Mouse (Mus musculus): ENCODE results near the gene Fbxl13. TPM values are rescaled to one million over a fixed set of nuclear protein-coding genes. Genes with fewer than 3 reads are reported as not detected.
"Not testable (repeated sequence)": the region's sequence is repeated elsewhere in the genome, so short reads cannot be mapped to it uniquely, and the experiment has no call there.

Gene Fbxl13
- polyA plus RNA-seq, 1 experiment from 2014 or later: 0.35 TPM

DNA sequence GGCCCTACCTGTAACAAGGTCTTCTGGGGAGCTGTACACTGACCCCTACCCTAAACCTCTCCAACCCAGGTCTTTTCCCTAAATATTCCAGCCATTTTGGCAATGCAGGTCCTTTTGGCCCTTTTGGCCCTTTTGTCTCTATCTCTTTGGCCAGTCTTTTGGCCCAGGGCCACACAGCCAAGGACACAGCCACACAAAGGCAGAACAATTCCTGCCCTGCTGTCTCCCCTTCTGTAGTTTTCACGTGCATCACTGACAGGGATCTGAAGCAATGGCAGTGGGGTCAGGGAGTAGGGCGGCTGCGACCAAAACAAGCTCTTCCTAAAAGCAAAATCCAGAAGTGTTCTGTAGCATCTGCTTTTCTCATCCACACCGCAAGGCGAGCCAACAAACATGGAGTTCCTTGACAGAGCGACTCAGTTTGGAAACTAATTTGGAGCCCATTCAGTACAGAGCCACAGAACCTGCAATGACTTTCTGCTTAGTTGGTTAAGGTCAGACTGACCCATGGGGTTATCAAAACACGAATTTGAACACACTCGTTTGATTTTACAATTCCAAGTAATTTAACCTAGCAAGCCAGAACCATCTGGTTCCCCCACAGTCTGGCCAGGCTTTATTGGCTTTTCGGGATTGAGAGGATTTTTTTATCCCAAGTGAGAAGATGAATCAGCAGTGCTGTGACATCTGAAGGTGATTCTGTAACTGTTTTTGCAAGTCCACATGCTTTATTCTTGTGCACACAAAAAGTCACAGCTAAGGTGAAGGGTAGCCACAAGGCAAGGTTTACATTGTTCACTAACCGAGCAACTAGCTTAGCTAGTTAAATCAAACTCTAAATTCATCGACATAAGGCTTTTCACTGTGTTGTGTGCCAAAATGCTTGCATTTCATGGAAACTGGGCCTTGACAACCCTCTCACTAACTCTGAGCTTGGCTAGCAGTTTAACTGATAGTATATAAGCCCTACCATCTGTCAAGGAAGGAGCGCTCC lies 36.8 kb downstream of the Fbxl13 start:
- no peak overlapping the region for H3K27ac ChIP-seq (ENCODE audit: low read depth)
- 68% methylated on average over 12 of the region's 12 CpGs for WGBS
- no peak for DNase-seq (ENCODE audit: low spot score)
- H3K36me3 ChIP-seq (ENCODE audit: control insufficient read depth, insufficient read depth, low read length): no peaks in the 10 kb centered on the region
- H3K4me3 ChIP-seq (ENCODE audit: low read depth, low read length): no peak overlapping the region
- no peak for ATAC-seq (replicated peaks; ENCODE audit: low FRiP score, low TSS enrichment, low read depth)
- no peaks in the 10 kb centered on the region for H3K9me3 ChIP-seq (ENCODE audit: control insufficient read depth, low read length)
- H3K9ac ChIP-seq (ENCODE audit: low read length): no peak overlapping the region
- H3K4me2 ChIP-seq (ENCODE audit: low read length): no peak overlapping the region
- H3K27me3 ChIP-seq (replicated peaks; ENCODE audit: control insufficient read depth, insufficient read depth, low read length): no peaks in the 10 kb centered on the region
- H3K4me1 ChIP-seq (replicated peaks; ENCODE audit: control insufficient read depth, insufficient read depth, low read length): no peaks in the 10 kb centered on the region

DNA sequence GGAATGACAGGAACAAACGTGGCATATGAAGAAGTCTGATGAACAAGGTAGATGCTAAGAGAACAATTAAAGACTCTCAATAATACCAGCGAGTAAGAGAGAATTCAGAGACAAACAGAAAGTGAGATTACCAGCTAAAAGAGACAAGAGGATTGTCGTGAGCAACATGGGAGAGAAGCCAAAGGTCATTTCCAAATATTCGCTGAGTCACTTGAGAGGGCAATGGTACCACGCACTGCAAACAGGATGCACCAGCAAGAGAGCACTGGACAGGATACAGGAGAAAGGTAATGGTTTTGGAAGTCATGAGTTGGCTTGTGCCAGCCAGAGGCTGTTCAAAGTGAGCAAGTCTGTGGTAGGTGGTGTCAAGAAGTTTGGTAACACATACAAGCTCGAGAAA lies 39.5 kb downstream of the Fbxl13 start:
- 67% methylated on average over 6 of the region's 6 CpGs for WGBS

DNA sequence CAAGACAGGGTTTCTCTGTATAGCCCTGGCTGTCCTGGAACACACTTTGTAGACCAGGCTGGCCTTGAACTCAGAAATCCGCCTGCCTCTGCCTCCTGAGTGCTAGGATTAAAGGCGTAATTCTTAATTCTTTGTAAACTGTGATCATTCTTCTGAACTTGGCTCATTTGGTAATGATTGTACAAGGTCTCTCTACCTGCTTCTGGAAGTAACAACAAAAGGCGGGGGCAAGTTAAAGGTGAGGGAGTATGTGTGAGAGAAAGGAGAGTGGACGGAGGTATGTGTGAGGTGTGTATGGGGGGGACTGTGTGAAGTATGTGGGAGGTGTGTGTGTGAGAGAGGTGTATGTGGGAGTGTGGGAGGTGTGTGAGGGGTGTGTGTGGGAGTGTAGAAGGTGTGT lies 45.5 kb downstream of the Fbxl13 start:
- Histone ChIP-seq H3K4me3 (ENCODE audit: low read depth, low read length) (no peak overlapping the region), H3K9ac (ENCODE audit: low read length) (no peak overlapping the region), H3K27me3 (replicated peaks; ENCODE audit: control insufficient read depth, insufficient read depth, low read length) (no peaks in the 10 kb centered on the region), H3K27ac (ENCODE audit: low read depth) (no peak overlapping the region), H3K4me1 (replicated peaks; ENCODE audit: control insufficient read depth, insufficient read depth, low read length) (no peaks in the 10 kb centered on the region), H3K9me3 (ENCODE audit: control insufficient read depth, low read length) (no peaks in the 10 kb centered on the region), H3K36me3 (ENCODE audit: control insufficient read depth, insufficient read depth, low read length) (no peaks in the 10 kb centered on the region), H3K4me2 (ENCODE audit: low read length) (no peak overlapping the region)
- no peak for DNase-seq (ENCODE audit: low spot score)
- 91% methylated on average over 4 of the region's 4 CpGs for WGBS
- ATAC-seq (replicated peaks; ENCODE audit: low FRiP score, low TSS enrichment, low read depth): no peak

More for the DNA sequence above, 39.5 kb downstream of the Fbxl13 start:
- no peak for ATAC-seq (replicated peaks; ENCODE audit: low FRiP score, low TSS enrichment, low read depth)
- Histone ChIP-seq H3K4me2 (ENCODE audit: low read length) (no peak overlapping the region), H3K9ac (ENCODE audit: low read length) (no peak overlapping the region), H3K4me1 (replicated peaks; ENCODE audit: control insufficient read depth, insufficient read depth, low read length) (no peaks in the 10 kb centered on the region), H3K9me3 (ENCODE audit: control insufficient read depth, low read length) (no peaks in the 10 kb centered on the region), H3K27me3 (replicated peaks; ENCODE audit: control insufficient read depth, insufficient read depth, low read length) (no peaks in the 10 kb centered on the region), H3K4me3 (ENCODE audit: low read depth, low read length) (no peak overlapping the region), H3K36me3 (ENCODE audit: control insufficient read depth, insufficient read depth, low read length) (no peaks in the 10 kb centered on the region), H3K27ac (ENCODE audit: low read depth) (no peak overlapping the region)
- DNase-seq (ENCODE audit: low spot score): no peak

DNA sequence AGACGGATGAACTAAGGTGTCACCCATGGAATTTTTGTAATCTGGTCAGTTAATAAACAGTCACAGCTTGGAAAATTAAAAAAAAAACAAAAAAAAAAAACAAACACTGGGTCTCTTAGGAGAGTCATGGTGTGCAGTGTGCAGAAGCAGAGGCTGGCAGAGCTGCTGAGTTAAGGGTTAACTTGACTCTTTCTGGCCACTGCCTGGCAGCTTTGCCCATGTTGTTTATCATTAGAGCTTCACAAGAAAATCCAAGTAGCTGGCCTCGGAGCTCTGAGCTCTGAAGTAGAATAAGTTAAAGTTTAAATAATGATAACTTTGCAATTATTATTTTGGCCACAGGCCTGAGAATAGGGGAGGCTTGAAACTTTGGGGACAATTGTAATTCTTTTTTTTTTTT lies 45.9 kb downstream of the Fbxl13 start:
- H3K4me1 ChIP-seq (replicated peaks; ENCODE audit: control insufficient read depth, insufficient read depth, low read length); H3K4me2 ChIP-seq (ENCODE audit: low read length); H3K4me3 ChIP-seq (ENCODE audit: low read depth, low read length); H3K9me3 ChIP-seq (ENCODE audit: control insufficient read depth, low read length); DNase-seq (ENCODE audit: low spot score); H3K36me3 ChIP-seq (ENCODE audit: control insufficient read depth, insufficient read depth, low read length); H3K27ac ChIP-seq (ENCODE audit: low read depth); H3K27me3 ChIP-seq (replicated peaks; ENCODE audit: control insufficient read depth, insufficient read depth, low read length); ATAC-seq (replicated peaks; ENCODE audit: low FRiP score, low TSS enrichment, low read depth); H3K9ac ChIP-seq (ENCODE audit: low read length): not testable (repeated sequence)
- WGBS: 61% methylated on average over 2 of the region's 2 CpGs

DNA sequence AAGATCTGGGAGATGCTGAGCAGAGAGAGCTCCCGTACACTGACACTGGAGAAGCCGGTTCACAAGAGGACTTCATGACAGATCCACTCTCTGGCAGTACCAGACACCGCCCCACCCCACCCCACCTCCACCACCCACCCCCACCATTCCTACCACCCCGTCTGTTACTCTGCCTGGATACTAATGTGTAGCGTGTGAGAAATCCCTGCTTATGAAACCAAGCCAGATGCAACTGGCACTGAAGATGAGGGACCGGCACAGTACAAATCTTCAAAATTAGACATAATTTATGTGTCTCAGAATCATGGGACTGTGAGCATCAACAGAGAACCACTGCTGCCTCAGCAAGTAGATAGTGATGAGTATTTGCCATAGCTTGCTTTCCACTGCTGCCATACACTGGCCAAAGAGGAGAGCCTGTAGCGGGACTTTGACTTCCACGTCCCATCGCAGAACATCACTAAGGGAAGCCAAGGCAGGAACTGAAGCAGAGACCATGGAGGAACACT lies 52.2 kb downstream of the Fbxl13 start:
- Histone ChIP-seq H3K4me2 (ENCODE audit: low read length) (no peak overlapping the region), H3K9ac (ENCODE audit: low read length) (no peak overlapping the region), H3K36me3 (ENCODE audit: control insufficient read depth, insufficient read depth, low read length) (no peaks in the 10 kb centered on the region), H3K9me3 (ENCODE audit: control insufficient read depth, low read length) (no peaks in the 10 kb centered on the region), H3K27me3 (replicated peaks; ENCODE audit: control insufficient read depth, insufficient read depth, low read length) (no peaks in the 10 kb centered on the region), H3K4me3 (ENCODE audit: low read depth, low read length) (no peak overlapping the region), H3K27ac (ENCODE audit: low read depth) (no peak overlapping the region), H3K4me1 (replicated peaks; ENCODE audit: control insufficient read depth, insufficient read depth, low read length) (no peaks in the 10 kb centered on the region)
- 91% methylated on average over 9 of the region's 9 CpGs for WGBS
- ATAC-seq (replicated peaks; ENCODE audit: low FRiP score, low TSS enrichment, low read depth) (no peak), DNase-seq (ENCODE audit: low spot score) (no peak)

DNA sequence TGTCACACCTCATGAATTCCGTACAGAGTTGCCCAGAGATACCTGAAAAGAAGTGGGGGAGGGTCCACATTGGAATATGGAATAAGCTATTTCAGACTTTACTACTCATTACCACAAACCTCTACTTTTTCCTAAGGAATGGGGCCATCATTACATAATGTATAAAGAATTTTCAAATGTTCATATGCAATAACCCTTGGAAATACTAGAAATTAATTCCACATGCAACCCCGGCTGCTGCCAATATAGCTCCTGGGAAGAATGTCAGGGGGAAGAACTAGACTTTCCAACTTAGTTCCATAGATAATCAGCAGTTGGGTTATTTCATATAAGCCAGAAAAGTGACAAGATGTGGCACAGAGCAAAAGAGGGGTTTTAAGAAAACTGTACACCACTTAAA lies 53.3 kb downstream of the Fbxl13 start:
- Histone ChIP-seq H3K27ac (ENCODE audit: low read depth) (no peak overlapping the region), H3K36me3 (ENCODE audit: control insufficient read depth, insufficient read depth, low read length) (no peaks in the 10 kb centered on the region), H3K4me3 (ENCODE audit: low read depth, low read length) (no peak overlapping the region), H3K9me3 (ENCODE audit: control insufficient read depth, low read length) (no peaks in the 10 kb centered on the region), H3K4me2 (ENCODE audit: low read length) (no peak overlapping the region), H3K9ac (ENCODE audit: low read length) (no peak overlapping the region), H3K4me1 (replicated peaks; ENCODE audit: control insufficient read depth, insufficient read depth, low read length) (no peaks in the 10 kb centered on the region), H3K27me3 (replicated peaks; ENCODE audit: control insufficient read depth, insufficient read depth, low read length) (no peaks in the 10 kb centered on the region)
- 79% methylated on average over 2 of the region's 2 CpGs for WGBS
- DNase-seq (ENCODE audit: low spot score) (no peak), ATAC-seq (replicated peaks; ENCODE audit: low FRiP score, low TSS enrichment, low read depth) (no peak)

DNA sequence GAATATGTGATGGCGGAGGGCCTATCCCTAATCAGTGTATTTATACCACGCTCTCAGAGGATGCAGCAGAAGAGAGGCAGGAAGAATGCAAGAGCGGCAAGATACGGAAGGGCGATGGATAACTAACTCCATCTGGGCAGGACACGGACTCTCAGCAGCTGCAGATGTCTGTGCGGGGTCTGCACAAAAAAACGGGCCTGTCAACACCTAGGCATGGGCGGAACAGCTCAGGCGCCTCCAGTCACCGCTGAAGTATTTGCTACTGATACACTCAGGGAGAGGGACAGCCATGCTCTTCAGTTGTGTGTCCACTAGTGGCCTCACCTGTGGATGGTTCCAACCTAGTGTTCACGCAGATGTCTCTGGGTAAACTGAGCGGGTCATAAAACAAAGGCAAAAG lies 57.2 kb downstream of the Fbxl13 start:
- H3K36me3 ChIP-seq (ENCODE audit: control insufficient read depth, insufficient read depth, low read length): no peaks in the 10 kb centered on the region
- no peak overlapping the region for H3K27ac ChIP-seq (ENCODE audit: low read depth)
- ATAC-seq (replicated peaks; ENCODE audit: low FRiP score, low TSS enrichment, low read depth) (no peak), DNase-seq (ENCODE audit: low spot score) (no peak)
- H3K27me3 ChIP-seq (replicated peaks; ENCODE audit: control insufficient read depth, insufficient read depth, low read length): no peaks in the 10 kb centered on the region
- no peak overlapping the region for H3K9ac ChIP-seq (ENCODE audit: low read length)
- 87% methylated on average over 13 of the region's 13 CpGs for WGBS
- no peak overlapping the region for H3K4me3 ChIP-seq (ENCODE audit: low read depth, low read length)
- H3K9me3 ChIP-seq (ENCODE audit: control insufficient read depth, low read length): no peaks in the 10 kb centered on the region
- no peak overlapping the region for H3K4me2 ChIP-seq (ENCODE audit: low read length)
- H3K4me1 ChIP-seq (replicated peaks; ENCODE audit: control insufficient read depth, insufficient read depth, low read length): no peaks in the 10 kb centered on the region

DNA sequence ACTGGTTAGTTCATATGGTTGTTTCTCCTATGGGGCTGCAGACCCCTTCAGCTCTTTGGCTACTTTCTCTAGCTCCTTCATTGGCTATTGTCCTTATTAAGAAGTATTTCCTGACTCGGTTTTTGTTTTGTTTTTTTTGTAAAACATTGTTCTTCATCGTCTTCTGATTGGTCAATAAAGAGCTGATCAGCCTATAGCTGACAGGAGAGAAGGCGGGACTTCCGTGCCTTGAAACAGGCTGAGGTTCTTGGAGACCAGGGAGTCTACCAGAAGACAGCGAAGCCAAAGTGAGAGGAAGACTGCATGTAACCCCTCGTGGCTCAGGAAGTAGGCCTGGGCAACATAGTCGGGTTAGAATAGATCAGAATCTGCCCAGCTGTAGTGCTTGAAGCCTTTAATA lies 57.8 kb downstream of the Fbxl13 start:
- no peaks in the 10 kb centered on the region for H3K36me3 ChIP-seq (ENCODE audit: control insufficient read depth, insufficient read depth, low read length)
- H3K9me3 ChIP-seq (ENCODE audit: control insufficient read depth, low read length): no peaks in the 10 kb centered on the region
- H3K4me1 ChIP-seq (replicated peaks; ENCODE audit: control insufficient read depth, insufficient read depth, low read length): no peaks in the 10 kb centered on the region
- no peak overlapping the region for H3K4me3 ChIP-seq (ENCODE audit: low read depth, low read length)
- no peak overlapping the region for H3K4me2 ChIP-seq (ENCODE audit: low read length)
- no peak overlapping the region for H3K9ac ChIP-seq (ENCODE audit: low read length)
- WGBS: 78% methylated on average over 7 of the region's 7 CpGs
- H3K27me3 ChIP-seq (replicated peaks; ENCODE audit: control insufficient read depth, insufficient read depth, low read length): no peaks in the 10 kb centered on the region
- no peak overlapping the region for H3K27ac ChIP-seq (ENCODE audit: low read depth)
- ATAC-seq (replicated peaks; ENCODE audit: low FRiP score, low TSS enrichment, low read depth) (no peak), DNase-seq (ENCODE audit: low spot score) (no peak)

DNA sequence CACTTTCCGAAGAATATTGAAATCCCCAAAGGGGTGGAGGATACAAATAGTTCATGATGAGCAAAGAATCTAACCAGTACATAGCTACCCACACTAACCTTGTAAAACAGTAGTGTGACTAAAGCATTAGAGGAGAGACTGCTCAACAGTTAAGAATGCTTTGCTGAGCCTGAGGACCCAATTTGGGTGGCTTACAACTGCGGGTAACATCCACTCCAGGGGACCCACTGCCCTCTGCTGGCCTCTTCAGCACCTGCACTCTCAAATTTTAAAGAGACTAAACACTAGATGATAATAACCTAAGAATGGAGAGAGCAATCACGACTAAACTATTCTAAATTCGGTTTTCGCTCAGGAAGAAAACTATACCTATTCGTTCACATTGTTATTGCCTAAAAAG lies 58.7 kb downstream of the Fbxl13 start:
- Histone ChIP-seq H3K27me3 (replicated peaks; ENCODE audit: control insufficient read depth, insufficient read depth, low read length) (no peaks in the 10 kb centered on the region), H3K36me3 (ENCODE audit: control insufficient read depth, insufficient read depth, low read length) (no peaks in the 10 kb centered on the region), H3K27ac (ENCODE audit: low read depth) (no peak overlapping the region), H3K9me3 (ENCODE audit: control insufficient read depth, low read length) (no peaks in the 10 kb centered on the region), H3K4me2 (ENCODE audit: low read length) (no peak overlapping the region), H3K4me3 (ENCODE audit: low read depth, low read length) (no peak overlapping the region), H3K9ac (ENCODE audit: low read length) (no peak overlapping the region), H3K4me1 (replicated peaks; ENCODE audit: control insufficient read depth, insufficient read depth, low read length) (no peaks in the 10 kb centered on the region)
- DNase-seq (ENCODE audit: low spot score) (peak; percentile 60), ATAC-seq (replicated peaks; ENCODE audit: low FRiP score, low TSS enrichment, low read depth) (no peak)
- WGBS: 52% methylated on average over 6 of the region's 6 CpGs
